ENCODE assay signal across 34 mouse cellular contexts in the genomic region with DNA sequence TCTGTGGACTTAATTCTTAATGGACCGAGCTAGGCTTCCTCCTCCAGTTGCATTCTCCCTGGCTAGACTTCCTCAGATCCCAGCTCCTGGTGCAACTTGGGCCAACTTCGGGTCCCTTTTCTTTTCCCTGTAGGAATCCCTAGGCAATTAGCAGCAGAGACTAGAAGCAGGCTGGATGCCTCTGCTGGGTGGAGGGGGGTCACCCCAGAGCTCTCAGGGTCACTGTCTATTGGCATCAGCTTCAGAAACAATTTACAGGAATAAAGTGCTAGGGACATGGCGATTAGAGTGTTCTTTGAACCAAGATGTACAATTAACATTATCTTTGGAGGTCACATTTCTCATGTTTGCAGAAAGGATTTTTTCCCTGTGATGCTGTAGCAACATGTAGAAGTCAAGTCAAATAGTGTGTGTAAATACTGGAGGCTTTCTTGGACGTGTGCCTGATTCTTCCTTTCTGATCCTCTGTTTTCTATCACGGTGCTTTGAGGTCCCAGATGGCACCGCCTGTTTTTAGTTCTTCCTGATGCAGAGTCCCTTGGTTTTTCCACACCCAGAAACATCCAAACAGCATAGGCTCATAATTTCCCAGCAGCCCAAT. TPM values are rescaled to one million over a fixed set of nuclear protein-coding genes. Genes with fewer than 3 reads are reported as not detected.
DNase-seq lines count a peak whose midpoint lies in the region; ATAC-seq and TF ChIP-seq lines count a peak whose summit lies in the region.
"Had no signal": no experiment of that assay in that cellular context is flagged by ENCODE, and none has a peak within 500 bp of the region (broad histone marks: within the 10 kb centered on the region; RNA-seq: fewer than 3 reads in every experiment).

No protein-coding gene starts in this region.

- no peak overlapping the region for H3K27ac ChIP-seq in gastrocnemius, adult 2 months
- no peak overlapping the region; the same call in 1 of the 2 replicates for H3K27ac ChIP-seq in lung, embryonic 14.5 days (ENCODE audit: low read depth)
- H3K27ac ChIP-seq: embryonic facial prominence, embryonic 12.5 days; forebrain, embryonic 10.5 days; heart, embryonic 10.5 days; heart, embryonic 15.5 days; hindbrain, embryonic 12.5 days; limb, embryonic 12.5 days; liver, embryonic 13.5 days; midbrain, embryonic 10.5 days; midbrain, embryonic 15.5 days; neural tube, embryonic 15.5 days; stomach, embryonic 15.5 days had no signal

- no peaks in the 10 kb centered on the region for H3K9me3 ChIP-seq in lung, embryonic 14.5 days (ENCODE audit: low read depth, low read length)
- H3K9me3 ChIP-seq: embryonic facial prominence, embryonic 12.5 days; forebrain, embryonic 10.5 days; heart, embryonic 10.5 days; heart, embryonic 15.5 days; hindbrain, embryonic 12.5 days; limb, embryonic 12.5 days; liver, embryonic 13.5 days; midbrain, embryonic 10.5 days; midbrain, embryonic 15.5 days; neural tube, embryonic 15.5 days; stomach, embryonic 15.5 days had no signal

- no peaks in the 10 kb centered on the region for H3K27me3 ChIP-seq in lung, embryonic 14.5 days (ENCODE audit: insufficient read depth, low read length)
- H3K27me3 ChIP-seq: embryonic facial prominence, embryonic 12.5 days; heart, embryonic 15.5 days; hindbrain, embryonic 12.5 days; liver, embryonic 13.5 days; midbrain, embryonic 15.5 days; neural tube, embryonic 15.5 days; stomach, embryonic 15.5 days had no signal

- no peaks in the 10 kb centered on the region for H3K4me1 ChIP-seq in lung, embryonic 14.5 days (ENCODE audit: insufficient read depth)
- no peaks in the 10 kb centered on the region; the same call in 1 of the 2 replicates for H3K4me1 ChIP-seq in lung, adult 2 months (ENCODE audit: control insufficient read depth, insufficient read depth, low read length)
- H3K4me1 ChIP-seq: embryonic facial prominence, embryonic 12.5 days; heart, embryonic 10.5 days; hindbrain, embryonic 12.5 days; limb, embryonic 12.5 days; liver, embryonic 13.5 days; midbrain, embryonic 10.5 days; midbrain, embryonic 15.5 days; neural tube, embryonic 15.5 days; stomach, embryonic 15.5 days had no signal

- no peak for TF ChIP-seq CTCF in gastrocnemius, adult 2 months (IDR thresholded peaks at IDR 0.05)
- no peak for TF ChIP-seq CTCF in lung, embryonic 14.5 days (IDR thresholded peaks at IDR 0.05; ENCODE audit: low read depth)
- TF ChIP-seq CTCF in lung, adult 2 months (IDR thresholded peaks at IDR 0.05; ENCODE audit: insufficient read depth, low read length), result no peak

- intact Hi-C loops in gastrocnemius, adult 2 months (cut with DNase I), result no loop called here

- no peak overlapping the region for H3K9ac ChIP-seq in lung, embryonic 14.5 days
- H3K9ac ChIP-seq: embryonic facial prominence, embryonic 12.5 days; heart, embryonic 15.5 days; hindbrain, embryonic 12.5 days; limb, embryonic 12.5 days; liver, embryonic 13.5 days; midbrain, embryonic 15.5 days; neural tube, embryonic 15.5 days; stomach, embryonic 15.5 days had no signal

- no peak overlapping the region for H3K4me2 ChIP-seq in lung, embryonic 14.5 days
- H3K4me2 ChIP-seq: embryonic facial prominence, embryonic 12.5 days; heart, embryonic 15.5 days; hindbrain, embryonic 12.5 days; limb, embryonic 12.5 days; liver, embryonic 13.5 days; midbrain, embryonic 15.5 days; neural tube, embryonic 15.5 days; stomach, embryonic 15.5 days had no signal

- 25% methylated on average over 6 of the region's 6 CpGs for WGBS in lung, embryonic 14.5 days
- WGBS in lung, adult 2 months, result 46% methylated on average over 6 of the region's 6 CpGs

- DNase-seq in gastrocnemius, adult 2 months, result peak; percentile 14
- DNase-seq in gastrocnemius, adult 18-20 months (ENCODE audit: low spot score), result no peak
- DNase-seq in lung, embryonic 14.5 days, result peak; percentile 76
- no peak for DNase-seq in lung, adult 2 months
- peak; percentile 17 for DNase-seq in ovary, postnatal 36 days (ENCODE audit: low spot score)
- no peak for DNase-seq in ovary, postnatal 14 days (ENCODE audit: low spot score)
- DNase-seq in retina, postnatal 1 day, result peak; percentile 13
- no peak for DNase-seq in left cerebral cortex, adult 18-20 months (ENCODE audit: low spot score in 2 of 2)
- DNase-seq: cerebellum, adult 11 months; cerebellum, adult 9-10 months; cerebellum, postnatal 36 days; gastrocnemius, postnatal 10 days; heart, adult 11 months; heart, postnatal 36 days; kidney, adult 11 months; kidney, postnatal 14 days; layer of hippocampus, adult 9-11 months; liver, embryonic 13.5 days; right cerebral cortex, postnatal 25 days; thymus, adult 2 months; thymus, postnatal 4 days had no signal

- TF ChIP-seq POLR2A in lung, adult 2 months (IDR thresholded peaks at IDR 0.05; ENCODE audit: borderline replicate concordance, extremely low read depth, low read depth, low read length), result no peak

- H3K36me3 ChIP-seq in lung, embryonic 14.5 days (ENCODE audit: insufficient read depth), result no peaks in the 10 kb centered on the region
- H3K36me3 ChIP-seq: embryonic facial prominence, embryonic 12.5 days; forebrain, embryonic 10.5 days; heart, embryonic 10.5 days; heart, embryonic 15.5 days; hindbrain, embryonic 12.5 days; limb, embryonic 12.5 days; liver, embryonic 13.5 days; midbrain, embryonic 10.5 days; midbrain, embryonic 15.5 days; neural tube, embryonic 15.5 days; stomach, embryonic 15.5 days had no signal

- no peak overlapping the region for H3K4me3 ChIP-seq in gastrocnemius, adult 2 months
- no peak overlapping the region for H3K4me3 ChIP-seq in lung, embryonic 14.5 days (ENCODE audit: low read depth, low read length)
- H3K4me3 ChIP-seq in lung, adult 2 months (replicated peaks; ENCODE audit: extremely low read depth, low read depth, low read length), result no peak overlapping the region
- H3K4me3 ChIP-seq: embryonic facial prominence, embryonic 12.5 days; forebrain, embryonic 10.5 days; heart, embryonic 10.5 days; heart, embryonic 15.5 days; hindbrain, embryonic 12.5 days; limb, embryonic 12.5 days; liver, embryonic 13.5 days; midbrain, embryonic 10.5 days; midbrain, embryonic 15.5 days; neural tube, embryonic 15.5 days; stomach, embryonic 15.5 days had no signal

- peak; percentile 82 for ATAC-seq in lung, embryonic 14.5 days (ENCODE audit: insufficient read depth)
- ATAC-seq: CD4-positive, CD25-positive, alpha-beta regulatory T cell, adult 4 months; forebrain, embryonic 16.5 days; lung, postnatal 0 days; midbrain, embryonic 15.5 days had no signal

RNA-seq across cellular contexts. Expression of gene Gpc4, which starts 52.2 kb away (rescaled TPM):
- total RNA-seq in gastrocnemius, adult 2 months (2021), result 10 to 100 TPM; 29.8 to 45.5 TPM
- total RNA-seq in gastrocnemius, adult 18-20 months (2021), result 10 to 100 TPM; 38.6 to 46.2 TPM
- polyA plus RNA-seq in lung, embryonic 14.5 days (2014; fragmentation: Nextera tagmentation; extraction: Ambion mirVana), result 36.2 and 36.6 TPM in 2 replicates
- 12.5 and 15.2 TPM in 2 replicates for polyA plus RNA-seq in lung, adult 2 months (2012; rRNA removed)
- 10 to 100 TPM; 20.1 to 23.2 TPM for total RNA-seq in left cerebral cortex, adult 18-20 months (2021)
- polyA plus RNA-seq: CD4-positive, CD25-positive, alpha-beta regulatory T cell, adult 4 months had no signal

Comparison
In these comparisons a context has a peak if more than half of its experiments do, and no peak if none do; other contexts are left out.
1. DNase-seq: peak in gastrocnemius, adult 2 months (single experiment), lung, embryonic 14.5 days (single experiment), ovary, postnatal 36 days (single experiment) and retina, postnatal 1 day (single experiment); none in gastrocnemius, adult 18-20 months (single experiment), lung, adult 2 months (single experiment), ovary, postnatal 14 days (single experiment) and left cerebral cortex, adult 18-20 months (0 of 2).